Mouse (Mus musculus) thymus, postnatal 4 days (tissue): ENCODE measurements around the gene Sh3glb1.
"Not testable (repeated sequence)": the region's sequence is repeated elsewhere in the genome, so short reads cannot be mapped to it uniquely, and the experiment has no call there.

Experiments used
- DNase-seq: peaks from one replicate; pipeline ENCODE4 v3.0.0; 2021

Sh3glb1 gene

GRCm38 (mm10) chr3:144719901-144720747 is at the start of gene Sh3glb1:
Gene Sh3glb1, minus strand, starts transcription at chr3:144720335.
- DNase-seq: peak; percentile 100

- DNase-seq: no peak
Measured at GRCm38 (mm10) chr3:144765161-144765560, 45.0 kb upstream of the Sh3glb1 start.

- no peak for DNase-seq
Measured at GRCm38 (mm10) chr3:144761454-144761853, 41.3 kb upstream of the Sh3glb1 start.

GRCm38 (mm10) chr3:144760592-144761309 is 40.6 kb upstream of the Sh3glb1 start, which contains the start of gene Clca3a1:
Gene Clca3a1, minus strand, starts transcription at chr3:144760977.
- no peak for DNase-seq

- no peak for DNase-seq
Measured at GRCm38 (mm10) chr3:144759719-144760118, 39.6 kb upstream of the Sh3glb1 start.

GRCm38 (mm10) chr3:144756103-144756502 is 36.0 kb upstream of the Sh3glb1 start:
- DNase-seq: not testable (repeated sequence)

- DNase-seq: peak; percentile 41
Measured at GRCm38 (mm10) chr3:144753120-144753519, 33.0 kb upstream of the Sh3glb1 start.

- DNase-seq: not testable (repeated sequence)
Measured at GRCm38 (mm10) chr3:144749062-144749963, 29.2 kb upstream of the Sh3glb1 start.

- DNase-seq: not testable (repeated sequence)
Measured at GRCm38 (mm10) chr3:144747706-144748105, 27.6 kb upstream of the Sh3glb1 start.

GRCm38 (mm10) chr3:144738396-144738795 is 18.3 kb upstream of the Sh3glb1 start:
- DNase-seq: not testable (repeated sequence)

- DNase-seq: peak; percentile 73
Measured at GRCm38 (mm10) chr3:144736831-144737230, 16.7 kb upstream of the Sh3glb1 start.

- peak; percentile 73 for DNase-seq
Measured at GRCm38 (mm10) chr3:144723455-144723854, 3.3 kb upstream of the Sh3glb1 start.

- not testable (repeated sequence) for DNase-seq
Measured at GRCm38 (mm10) chr3:144722566-144722965, 2.4 kb upstream of the Sh3glb1 start.

- no peak for DNase-seq
Measured at GRCm38 (mm10) chr3:144721860-144722256, 1.7 kb upstream of the Sh3glb1 start.

GRCm38 (mm10) chr3:144721077-144721859 is 1.1 kb upstream of the Sh3glb1 start:
- no peak for DNase-seq

- peak; percentile 85 for DNase-seq
Measured at GRCm38 (mm10) chr3:144719088-144719900, 841 bp downstream of the Sh3glb1 start.

- no peak for DNase-seq
Measured at GRCm38 (mm10) chr3:144718706-144719087, 1.4 kb downstream of the Sh3glb1 start.

GRCm38 (mm10) chr3:144717835-144718234 is 2.3 kb downstream of the Sh3glb1 start:
- DNase-seq: no peak

GRCm38 (mm10) chr3:144717121-144717520 is 3.0 kb downstream of the Sh3glb1 start:
- DNase-seq: no peak

GRCm38 (mm10) chr3:144715901-144716300 is 4.2 kb downstream of the Sh3glb1 start:
- no peak for DNase-seq

GRCm38 (mm10) chr3:144715033-144715432 is 5.1 kb downstream of the Sh3glb1 start:
- no peak for DNase-seq
